Mouse (Mus musculus): ENCODE results near the gene Prex1.

The Prex1 gene

GRCm38 (mm10) chr2:166662595-166663160, 51.0 kb downstream of the Prex1 start:
- DNase-seq (ENCODE audit: low spot score in 2 of 2) = no peak

- DNase-seq (ENCODE audit: low spot score in 2 of 2) = no peak
These were observed 51.7 kb downstream of the Prex1 start for GRCm38 (mm10) chr2:166661971-166662370.

- DNase-seq (ENCODE audit: low spot score in 2 of 2) = no peak
These were observed 52.1 kb downstream of the Prex1 start for GRCm38 (mm10) chr2:166661498-166661897.

- DNase-seq (ENCODE audit: low spot score in 2 of 2) = no peak
These were observed 55.3 kb downstream of the Prex1 start for GRCm38 (mm10) chr2:166658380-166658779.

- no peak for DNase-seq (ENCODE audit: low spot score in 2 of 2)
These were observed 56.1 kb downstream of the Prex1 start for GRCm38 (mm10) chr2:166657451-166658011.

GRCm38 (mm10) chr2:166656630-166657029, 57.0 kb downstream of the Prex1 start:
- no peak for DNase-seq (ENCODE audit: low spot score in 2 of 2)

- DNase-seq (ENCODE audit: low spot score in 2 of 2) = peak; percentile 48 to 58
These were observed 57.7 kb downstream of the Prex1 start for GRCm38 (mm10) chr2:166655727-166656520.

- no peak for DNase-seq (ENCODE audit: low spot score in 2 of 2)
These were observed 58.3 kb downstream of the Prex1 start for GRCm38 (mm10) chr2:166655308-166655707.

- DNase-seq (ENCODE audit: low spot score in 2 of 2) = no peak
These were observed 58.8 kb downstream of the Prex1 start for GRCm38 (mm10) chr2:166654875-166655274.

GRCm38 (mm10) chr2:166653564-166653963, 60.1 kb downstream of the Prex1 start:
- DNase-seq (ENCODE audit: low spot score in 2 of 2) = no peak

- no peak for DNase-seq (ENCODE audit: low spot score in 2 of 2)
These were observed 61.0 kb downstream of the Prex1 start for GRCm38 (mm10) chr2:166652672-166653071.

- DNase-seq (ENCODE audit: low spot score in 2 of 2) = no peak
These were observed 62.2 kb downstream of the Prex1 start for GRCm38 (mm10) chr2:166651317-166652030.

GRCm38 (mm10) chr2:166650414-166650813, 63.2 kb downstream of the Prex1 start:
- no peak for DNase-seq (ENCODE audit: low spot score in 2 of 2)

- no peak for DNase-seq (ENCODE audit: low spot score in 2 of 2)
These were observed 66.4 kb downstream of the Prex1 start for GRCm38 (mm10) chr2:166647242-166647641.

GRCm38 (mm10) chr2:166646434-166647088, 67.1 kb downstream of the Prex1 start:
- DNase-seq (ENCODE audit: low spot score in 2 of 2) = no peak

GRCm38 (mm10) chr2:166644816-166645215, 68.8 kb downstream of the Prex1 start:
- DNase-seq (ENCODE audit: low spot score in 2 of 2) = no peak

GRCm38 (mm10) chr2:166642581-166642987, 71.0 kb downstream of the Prex1 start:
- no peak for DNase-seq (ENCODE audit: low spot score in 2 of 2)

GRCm38 (mm10) chr2:166639750-166640149, 73.9 kb downstream of the Prex1 start:
- DNase-seq (ENCODE audit: low spot score in 2 of 2) = no peak

- no peak for DNase-seq (ENCODE audit: low spot score in 2 of 2)
These were observed 74.5 kb downstream of the Prex1 start for GRCm38 (mm10) chr2:166638947-166639641.

- DNase-seq (ENCODE audit: low spot score in 2 of 2) = no peak
These were observed 75.4 kb downstream of the Prex1 start for GRCm38 (mm10) chr2:166638079-166638800.

- DNase-seq (ENCODE audit: low spot score in 2 of 2) = no peak
These were observed 76.0 kb downstream of the Prex1 start for GRCm38 (mm10) chr2:166637673-166637990.
